Mouse (Mus musculus): Measurements from ENCODE around the gene Cd68. TPM values are rescaled to one million over a fixed set of nuclear protein-coding genes. Genes with fewer than 3 reads are reported as not detected.

Cd68 gene
- polyA plus RNA-seq, 1 experiment from 2014 or later, result 28.3 TPM

- peaks cover 58% of the 10 kb centered on the region for H3K4me1 ChIP-seq
- H3K9me3 ChIP-seq (replicated peaks), result no peaks in the 10 kb centered on the region
- H3K27me3 ChIP-seq, result no peaks in the 10 kb centered on the region
- peak within 1 kb of the TSS; percentile 80 for H3K4me3 ChIP-seq (replicated peaks)
- peak; percentile 95 for ATAC-seq (ENCODE audit: insufficient number of reproducible peaks, low FRiP score, low TSS enrichment, low read depth)
- peak within 1 kb of the TSS; percentile 97 for H3K27ac ChIP-seq (replicated peaks)
- peaks cover 22% of the 10 kb centered on the region for H3K36me3 ChIP-seq
- WGBS, result under 1% methylated on average over 70 of the region's 80 CpGs
- H3K4me2 ChIP-seq (replicated peaks), result peak within 1 kb of the TSS; percentile 85
- peak within 1 kb of the TSS; percentile 78 for H3K9ac ChIP-seq
Measured at GRCm38 (mm10) chr11:69681314-69682208, 15.6 kb upstream of the Cd68 start, which contains the start of gene Senp3. TSS of gene Senp3 (minus strand) at chr11:69682084.

DNA sequence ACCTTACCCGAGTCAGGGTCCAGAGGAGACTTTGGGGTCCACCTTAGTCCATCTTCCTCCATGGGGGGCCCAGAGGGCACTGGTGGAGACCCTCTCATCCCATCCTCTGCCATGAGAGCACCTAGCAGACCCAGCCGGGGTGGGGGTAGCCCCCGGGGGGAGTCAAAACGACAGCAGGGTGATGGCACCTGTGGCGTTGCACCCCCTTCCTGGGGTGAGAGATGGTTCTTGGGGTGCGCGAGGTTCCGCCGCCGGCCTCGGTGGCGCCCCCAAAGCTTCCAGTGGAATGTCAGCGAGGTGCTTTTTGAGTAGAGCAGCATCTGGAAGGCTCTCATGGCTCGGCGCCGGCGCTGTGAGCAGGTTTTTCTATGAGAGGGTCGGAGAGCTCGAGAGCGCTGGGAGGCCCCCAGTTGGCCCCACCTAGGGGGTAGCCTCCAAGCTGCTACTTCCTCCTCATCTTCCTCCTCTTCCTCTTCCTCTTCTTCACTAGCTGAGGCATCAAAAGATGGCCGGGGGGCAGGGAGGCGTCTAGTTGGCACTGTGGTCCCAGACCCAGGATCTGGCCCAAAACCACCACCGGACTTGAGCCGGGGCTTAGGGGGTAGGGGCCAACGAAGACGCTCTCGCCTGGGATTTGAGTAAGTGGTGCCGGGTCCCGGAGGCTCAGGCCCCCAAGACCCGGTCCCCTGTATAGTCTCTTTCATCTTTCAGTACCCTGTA, 14.3 kb upstream of the Cd68 start:
- ATAC-seq (ENCODE audit: insufficient number of reproducible peaks, low FRiP score, low TSS enrichment, low read depth), result no peak
- peak overlapping the region; percentile 80 for H3K4me3 ChIP-seq (replicated peaks)
- no peaks in the 10 kb centered on the region for H3K27me3 ChIP-seq
- peak overlapping the region; percentile 85 for H3K4me2 ChIP-seq (replicated peaks)
- H3K27ac ChIP-seq (replicated peaks), result no peak overlapping the region
- H3K36me3 ChIP-seq, result peaks cover 35% of the 10 kb centered on the region
- peak overlapping the region; percentile 78; the same call in 1 of the 2 replicates for H3K9ac ChIP-seq
- H3K9me3 ChIP-seq (replicated peaks), result no peaks in the 10 kb centered on the region
- peaks cover 45% of the 10 kb centered on the region for H3K4me1 ChIP-seq
- WGBS, result 88% methylated on average over 30 of the region's 30 CpGs

DNA sequence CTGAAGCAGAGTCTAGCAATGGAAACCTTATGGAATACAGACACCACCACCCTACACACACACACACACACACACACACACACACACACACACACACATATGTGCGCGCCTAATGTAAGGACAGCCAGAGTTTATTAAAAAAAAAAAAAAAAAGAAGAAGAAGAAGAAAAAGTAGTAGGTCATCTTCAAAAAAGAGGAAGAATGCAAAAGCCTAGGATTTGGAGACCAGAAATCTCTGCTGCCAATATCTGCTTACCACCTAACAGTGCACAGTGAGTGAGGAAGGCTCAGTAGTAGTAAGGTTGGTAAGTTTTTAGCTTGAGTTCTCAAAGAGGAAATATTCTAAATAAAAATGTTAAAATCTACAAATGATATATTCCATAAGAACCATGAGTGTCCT, 13.2 kb upstream of the Cd68 start:
- H3K4me1 ChIP-seq, result peaks cover 35% of the 10 kb centered on the region
- no peak overlapping the region for H3K9ac ChIP-seq
- H3K4me2 ChIP-seq (replicated peaks), result no peak overlapping the region
- H3K9me3 ChIP-seq (replicated peaks), result no peaks in the 10 kb centered on the region
- no peak overlapping the region for H3K4me3 ChIP-seq (replicated peaks)
- H3K27me3 ChIP-seq, result no peaks in the 10 kb centered on the region
- WGBS, result 93% methylated on average over 2 of the region's 2 CpGs
- peaks cover 46% of the 10 kb centered on the region for H3K36me3 ChIP-seq
- H3K27ac ChIP-seq (replicated peaks), result no peak overlapping the region
- ATAC-seq (ENCODE audit: insufficient number of reproducible peaks, low FRiP score, low TSS enrichment, low read depth), result no peak

GRCm38 (mm10) chr11:69672211-69672706, 6.3 kb upstream of the Cd68 start, which contains the start of gene Eif4a1:
TSS of gene Eif4a1 (minus strand) at chr11:69672423.
- H3K36me3 ChIP-seq, result peaks cover 79% of the 10 kb centered on the region
- peaks cover 23% of the 10 kb centered on the region for H3K4me1 ChIP-seq
- H3K27ac ChIP-seq (replicated peaks), result peak within 1 kb of the TSS; percentile 98
- WGBS, result under 1% methylated on average over 36 of the region's 36 CpGs
- peak within 1 kb of the TSS; percentile 83 for H3K9ac ChIP-seq
- peak within 1 kb of the TSS; percentile 61 for H3K4me3 ChIP-seq (replicated peaks)
- H3K27me3 ChIP-seq, result no peaks in the 10 kb centered on the region
- ATAC-seq (ENCODE audit: insufficient number of reproducible peaks, low FRiP score, low TSS enrichment, low read depth), result peak; percentile 98
- H3K9me3 ChIP-seq (replicated peaks), result no peaks in the 10 kb centered on the region
- H3K4me2 ChIP-seq (replicated peaks), result peak within 1 kb of the TSS; percentile 77

DNA sequence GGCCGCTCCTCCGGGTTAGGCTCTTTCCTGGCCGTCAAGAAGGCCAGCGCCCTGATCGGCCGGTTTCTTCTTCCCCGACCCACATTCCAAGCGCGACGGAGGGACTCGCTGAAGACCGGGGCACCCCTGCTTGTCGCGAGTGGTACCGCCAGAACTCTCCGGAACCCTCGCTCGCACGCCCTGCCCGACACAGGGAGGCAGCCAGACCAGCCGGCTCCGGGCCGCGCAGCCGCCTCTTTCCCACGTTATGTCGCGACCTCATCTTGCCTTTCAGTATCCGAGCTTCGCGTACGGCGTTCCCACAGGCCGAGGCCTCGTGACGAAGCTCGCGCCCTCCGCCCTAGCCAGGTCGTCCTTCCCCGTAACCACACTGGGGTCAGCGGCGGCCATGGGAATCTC, 5.8 kb upstream of the Cd68 start:
- no peak; the same call in 1 of the 2 replicates for ATAC-seq (ENCODE audit: insufficient number of reproducible peaks, low FRiP score, low TSS enrichment, low read depth)

GRCm38 (mm10) chr11:69670786-69671725, 5.1 kb upstream of the Cd68 start:
- peak; percentile 79 for ATAC-seq (ENCODE audit: insufficient number of reproducible peaks, low FRiP score, low TSS enrichment, low read depth)
- H3K27ac ChIP-seq (replicated peaks), result peak overlapping the region; percentile 98
- no peaks in the 10 kb centered on the region for H3K27me3 ChIP-seq
- H3K9ac ChIP-seq, result peak overlapping the region; percentile 83
- under 1% methylated on average over 55 of the region's 61 CpGs for WGBS
- H3K4me1 ChIP-seq, result peaks cover 23% of the 10 kb centered on the region
- no peaks in the 10 kb centered on the region for H3K9me3 ChIP-seq (replicated peaks)
- peak overlapping the region; percentile 77 for H3K4me2 ChIP-seq (replicated peaks)
- H3K4me3 ChIP-seq (replicated peaks), result peak overlapping the region; percentile 61
- peaks cover 77% of the 10 kb centered on the region for H3K36me3 ChIP-seq

More for the DNA sequence above, 5.8 kb upstream of the Cd68 start:
- Histone ChIP-seq H3K4me1 (peaks cover 23% of the 10 kb centered on the region), H3K4me3 (replicated peaks) (peak overlapping the region; percentile 61), H3K9me3 (replicated peaks) (no peaks in the 10 kb centered on the region), H3K27ac (replicated peaks) (peak overlapping the region; percentile 98), H3K36me3 (peaks cover 77% of the 10 kb centered on the region), H3K27me3 (no peaks in the 10 kb centered on the region), H3K9ac (peak overlapping the region; percentile 83), H3K4me2 (replicated peaks) (peak overlapping the region; percentile 77)
- WGBS, result under 1% methylated on average over 43 of the region's 43 CpGs

GRCm38 (mm10) chr11:69666665-69667005, 682 bp upstream of the Cd68 start:
- Histone ChIP-seq H3K27ac (replicated peaks) (no peak overlapping the region), H3K9me3 (replicated peaks) (no peaks in the 10 kb centered on the region), H3K4me3 (replicated peaks) (no peak overlapping the region), H3K27me3 (no peaks in the 10 kb centered on the region), H3K9ac (no peak overlapping the region), H3K4me1 (peaks cover 30% of the 10 kb centered on the region), H3K36me3 (peaks cover 67% of the 10 kb centered on the region), H3K4me2 (replicated peaks) (no peak overlapping the region)
- ATAC-seq (ENCODE audit: insufficient number of reproducible peaks, low FRiP score, low TSS enrichment, low read depth), result no peak
- 77% methylated on average over 3 of the region's 3 CpGs for WGBS

- Histone ChIP-seq H3K4me3 (replicated peaks) (no peak overlapping the region), H3K9me3 (replicated peaks) (no peaks in the 10 kb centered on the region), H3K27me3 (no peaks in the 10 kb centered on the region), H3K4me2 (replicated peaks) (no peak overlapping the region), H3K36me3 (peaks cover 63% of the 10 kb centered on the region), H3K9ac (no peak overlapping the region), H3K4me1 (peaks cover 35% of the 10 kb centered on the region), H3K27ac (replicated peaks) (peak overlapping the region; percentile 41)
- WGBS, result 74% methylated on average over 9 of the region's 9 CpGs
- no peak for ATAC-seq (ENCODE audit: insufficient number of reproducible peaks, low FRiP score, low TSS enrichment, low read depth)
Measured at GRCm38 (mm10) chr11:69665457-69665960, 444 bp downstream of the Cd68 start.

DNA sequence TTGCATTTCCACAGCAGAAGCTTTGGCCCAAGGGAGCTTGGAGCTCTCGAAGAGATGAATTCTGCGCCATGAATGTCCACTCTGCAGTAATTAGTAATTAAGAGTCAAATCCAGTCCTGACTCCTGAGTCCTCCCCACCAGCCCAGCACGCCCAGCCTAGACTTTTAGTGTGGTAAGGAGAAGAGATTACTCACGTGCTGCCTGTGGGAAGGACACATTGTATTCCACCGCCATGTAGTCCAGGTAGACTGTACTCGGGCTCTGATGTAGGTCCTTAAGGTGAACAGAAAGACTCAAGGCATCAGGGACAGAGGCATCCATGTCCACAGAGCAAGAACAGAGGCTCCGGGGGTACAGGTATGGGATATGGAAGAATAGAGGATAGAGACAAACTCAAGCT, 1.1 kb downstream of the Cd68 start:
- WGBS, result 88% methylated on average over 7 of the region's 7 CpGs
- Histone ChIP-seq H3K27ac (replicated peaks) (peak overlapping the region; percentile 52), H3K27me3 (no peaks in the 10 kb centered on the region), H3K4me2 (replicated peaks) (no peak overlapping the region), H3K4me3 (replicated peaks) (no peak overlapping the region), H3K9me3 (replicated peaks) (no peaks in the 10 kb centered on the region), H3K36me3 (peaks cover 57% of the 10 kb centered on the region), H3K9ac (no peak overlapping the region), H3K4me1 (peaks cover 29% of the 10 kb centered on the region)
- ATAC-seq (ENCODE audit: insufficient number of reproducible peaks, low FRiP score, low TSS enrichment, low read depth), result no peak

DNA sequence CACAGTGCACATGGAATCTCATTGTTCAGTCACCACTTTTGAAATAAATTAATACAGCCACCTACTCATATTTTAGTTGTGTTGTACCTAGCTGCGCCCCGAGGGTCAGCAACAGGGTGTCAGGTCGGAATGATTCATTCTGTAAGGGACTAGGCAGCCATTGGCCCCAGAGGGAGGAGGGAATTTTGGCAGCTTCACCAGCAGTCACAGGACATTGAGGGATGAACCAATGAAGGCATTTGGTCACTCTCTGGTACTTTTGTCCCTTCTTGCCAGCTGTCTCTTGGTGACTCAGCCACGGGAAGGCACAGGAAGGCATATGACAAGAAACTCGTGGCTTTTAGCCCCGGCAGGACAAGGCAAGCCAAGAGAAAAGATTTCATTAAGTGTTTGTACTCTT, 2.2 kb downstream of the Cd68 start:
- H3K36me3 ChIP-seq, result peaks cover 53% of the 10 kb centered on the region
- no peaks in the 10 kb centered on the region for H3K9me3 ChIP-seq (replicated peaks)
- H3K9ac ChIP-seq, result no peak overlapping the region
- H3K27me3 ChIP-seq, result no peaks in the 10 kb centered on the region
- H3K4me2 ChIP-seq (replicated peaks), result no peak overlapping the region
- ATAC-seq (ENCODE audit: insufficient number of reproducible peaks, low FRiP score, low TSS enrichment, low read depth), result no peak
- 85% methylated on average over 6 of the region's 6 CpGs for WGBS
- H3K27ac ChIP-seq (replicated peaks), result peak overlapping the region; percentile 96; the same call in 1 of the 2 replicates
- no peak overlapping the region for H3K4me3 ChIP-seq (replicated peaks)
- peaks cover 20% of the 10 kb centered on the region for H3K4me1 ChIP-seq

Data from embryonic facial prominence, embryonic 15.5 days (tissue).